Mouse (Mus musculus) lung, postnatal 14 days (tissue): ENCODE data around the gene Cyp2c69.
"Not testable (repeated sequence)": the region's sequence is repeated elsewhere in the genome, so short reads cannot be mapped to it uniquely, and the experiment has no call there.

Source experiments
- DNase-seq: peaks from one replicate; pipeline ENCODE4 v3.0.0; 2021

Gene Cyp2c69

DNA sequence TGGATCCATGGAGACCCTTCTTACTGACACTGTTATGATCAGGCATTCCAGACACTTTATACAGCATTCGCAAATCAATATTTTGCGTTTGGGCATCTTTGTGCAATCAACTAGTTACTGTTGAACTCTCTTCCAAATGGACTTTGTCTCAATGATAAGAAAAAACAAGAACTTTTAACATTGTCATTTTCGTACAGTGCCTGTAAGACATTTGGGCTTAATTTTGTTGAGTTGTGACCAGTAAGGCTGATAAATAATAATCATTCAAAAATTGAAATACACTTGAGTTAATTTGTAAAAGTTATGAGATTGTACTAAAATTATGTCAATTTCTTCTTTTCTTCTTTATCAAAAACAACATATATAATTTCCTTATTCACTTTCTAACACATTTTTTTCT is at the start of gene Cyp2c69:
TSS of gene Cyp2c69 (minus strand) at position 101 of the 400 bp plus-strand sequence.
- not testable (repeated sequence) for DNase-seq

GRCm38 (mm10) chr19:39935396-39935795 is 48.8 kb upstream of the Cyp2c69 start:
- DNase-seq: no peak

- DNase-seq: no peak
Observed at GRCm38 (mm10) chr19:39930032-39930431, 43.4 kb upstream of the Cyp2c69 start.

DNA sequence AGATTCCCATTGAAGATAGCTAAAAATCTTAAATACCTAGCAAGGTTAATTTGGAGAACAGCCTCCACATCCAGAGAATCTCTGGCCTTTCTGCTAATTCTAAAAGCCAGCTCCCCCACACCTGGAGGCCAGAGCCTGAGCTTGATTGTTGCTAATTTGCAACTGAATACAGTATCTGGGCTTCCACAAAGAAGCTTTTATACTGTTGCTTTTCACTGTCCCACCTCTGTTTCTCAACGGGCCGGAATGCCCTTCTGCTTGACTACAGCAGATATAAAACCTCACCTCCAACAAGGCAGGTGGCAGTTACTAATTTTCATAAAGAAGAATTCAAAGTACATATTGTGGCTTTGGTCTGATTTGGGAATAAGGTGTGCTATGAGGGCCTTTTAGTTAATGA is 15.1 kb upstream of the Cyp2c69 start:
- no peak for DNase-seq

GRCm38 (mm10) chr19:39890079-39890478 is 3.5 kb upstream of the Cyp2c69 start:
- not testable (repeated sequence) for DNase-seq

DNA sequence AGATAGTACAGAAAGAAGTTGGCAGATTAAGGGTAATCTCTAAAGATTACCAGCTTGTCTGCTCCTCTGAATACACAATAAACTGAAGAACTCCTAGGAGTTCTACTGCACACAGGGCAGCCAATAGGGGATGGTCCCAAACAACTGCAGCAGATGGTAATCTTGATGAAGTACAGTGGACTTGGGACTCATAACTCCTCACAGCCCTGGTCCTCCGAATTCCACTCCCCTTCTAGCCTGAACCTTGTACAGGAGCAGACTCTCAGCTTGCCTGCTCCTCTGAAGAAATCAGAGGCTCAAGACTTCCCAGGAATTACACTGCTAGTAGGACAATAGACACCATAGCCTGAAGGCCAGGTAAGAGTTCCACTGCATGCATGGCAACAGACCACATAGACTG is 20.5 kb downstream of the Cyp2c69 start:
- DNase-seq: no peak

DNA sequence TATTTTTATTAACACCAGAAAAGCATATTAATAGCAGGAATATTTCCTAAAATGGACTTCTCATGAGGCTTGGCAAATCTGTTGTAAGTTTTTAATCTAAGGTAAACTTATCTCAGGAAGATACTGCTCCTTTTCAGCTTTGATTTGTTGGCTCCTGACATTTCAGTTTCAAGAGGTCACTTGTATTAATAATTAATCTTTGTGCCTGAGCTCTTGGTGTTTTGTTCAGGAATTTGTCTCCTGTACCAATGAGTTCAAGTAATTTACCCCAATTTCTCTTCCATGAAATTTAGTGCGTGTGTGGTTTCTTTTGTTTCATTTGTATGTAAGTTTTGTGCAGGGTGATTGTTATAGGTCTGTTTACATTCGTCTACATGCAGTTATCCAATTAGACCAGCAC is 65.7 kb downstream of the Cyp2c69 start:
- not testable (repeated sequence) for DNase-seq

GRCm38 (mm10) chr19:39816400-39816799 is 70.2 kb downstream of the Cyp2c69 start:
- DNase-seq: not testable (repeated sequence)

- not testable (repeated sequence) for DNase-seq
Observed at GRCm38 (mm10) chr19:39815991-39816390, 70.6 kb downstream of the Cyp2c69 start.

- not testable (repeated sequence) for DNase-seq
Observed at GRCm38 (mm10) chr19:39812714-39813113, 73.9 kb downstream of the Cyp2c69 start, which contains the start of gene Cyp2c40. Gene Cyp2c40, minus strand, starts transcription at chr19:39812814.
